Mouse (Mus musculus): ENCODE measurements around the gene Alg9. TPM values are rescaled to one million over a fixed set of nuclear protein-coding genes. Genes with fewer than 3 reads are reported as not detected.
A peak's percentile ranks its signal among the peaks of the same experiment; 100 is the strongest.

Gene Alg9
- total RNA-seq, 2 experiments from 2014 or later = 15.0 to 16.3 TPM

DNA sequence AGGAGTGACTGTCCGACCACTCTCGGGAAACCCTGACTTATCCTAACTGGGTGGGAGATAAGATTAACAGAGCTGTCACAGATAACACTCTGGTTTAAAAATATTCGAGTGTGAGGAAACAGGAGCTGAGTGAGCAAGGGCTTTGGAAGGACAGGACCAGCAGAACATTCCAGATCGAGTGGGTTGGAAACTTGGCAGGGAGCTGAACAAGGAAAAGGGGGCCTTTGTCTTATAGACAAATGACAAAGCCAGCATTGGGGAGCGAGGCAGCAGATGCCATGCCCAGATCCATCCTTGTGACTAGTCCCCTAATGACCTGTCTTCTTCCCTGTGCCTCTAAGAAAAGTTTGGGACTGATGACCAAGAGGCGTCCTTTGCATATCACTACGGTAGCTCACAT is 20.9 kb upstream of the Alg9 start:
- no peak for DNase-seq (ENCODE audit: low spot score in 2 of 2)

DNA sequence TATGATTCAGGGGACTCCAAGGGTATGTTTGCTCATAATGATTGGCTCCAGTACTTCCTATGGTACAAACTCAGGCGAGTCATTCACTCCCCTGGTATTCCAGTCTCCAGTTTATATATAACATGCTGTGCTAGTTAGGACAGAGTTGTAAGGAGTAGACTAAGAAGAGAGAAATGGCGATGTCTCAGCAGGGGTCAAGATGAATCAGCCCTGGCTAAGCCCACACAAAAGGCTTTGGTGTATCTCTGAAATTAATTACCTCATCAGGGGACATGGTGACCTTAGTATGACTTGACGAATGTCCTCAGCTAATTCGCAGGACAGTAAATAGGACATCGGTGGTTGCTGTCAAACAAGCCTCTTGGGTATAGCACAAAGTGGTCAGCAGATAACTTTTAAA is 18.1 kb upstream of the Alg9 start:
- DNase-seq (ENCODE audit: low spot score in 2 of 2) = no peak

DNA sequence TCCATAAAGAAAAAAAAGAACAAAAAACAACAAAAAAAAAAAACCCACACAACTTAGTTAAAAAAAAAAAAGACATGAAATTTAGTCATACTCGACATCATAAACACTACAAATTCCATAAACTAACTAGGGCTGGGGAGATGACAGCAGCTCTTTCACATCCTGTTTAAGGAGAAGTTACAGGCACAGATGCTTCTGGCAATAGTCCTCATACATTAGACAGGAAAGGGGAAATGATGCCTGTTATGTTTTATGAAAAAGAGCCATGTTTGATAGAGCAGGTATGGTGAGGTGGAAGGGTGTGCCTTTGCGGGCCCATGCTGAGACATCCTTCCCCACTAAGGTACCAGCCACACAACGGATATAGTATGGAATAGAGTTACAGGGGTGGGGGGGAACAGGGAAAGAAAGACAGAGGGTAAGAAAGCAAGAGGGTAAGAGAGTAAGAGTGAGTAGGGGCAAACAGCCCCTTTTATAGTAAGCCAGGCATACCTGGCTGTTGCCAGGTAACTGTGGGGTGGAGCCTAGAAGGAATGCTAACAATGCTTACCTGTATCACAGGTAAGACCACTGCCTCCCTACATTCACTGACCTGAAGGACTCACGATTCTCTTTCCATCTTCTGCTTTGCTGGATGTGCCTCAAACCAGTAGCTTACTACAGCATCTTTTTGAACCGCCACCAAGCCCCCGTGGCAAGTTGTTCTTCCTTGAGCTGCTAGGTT is 13.1 kb upstream of the Alg9 start:
- no peak for DNase-seq (ENCODE audit: low spot score in 2 of 2)

DNA sequence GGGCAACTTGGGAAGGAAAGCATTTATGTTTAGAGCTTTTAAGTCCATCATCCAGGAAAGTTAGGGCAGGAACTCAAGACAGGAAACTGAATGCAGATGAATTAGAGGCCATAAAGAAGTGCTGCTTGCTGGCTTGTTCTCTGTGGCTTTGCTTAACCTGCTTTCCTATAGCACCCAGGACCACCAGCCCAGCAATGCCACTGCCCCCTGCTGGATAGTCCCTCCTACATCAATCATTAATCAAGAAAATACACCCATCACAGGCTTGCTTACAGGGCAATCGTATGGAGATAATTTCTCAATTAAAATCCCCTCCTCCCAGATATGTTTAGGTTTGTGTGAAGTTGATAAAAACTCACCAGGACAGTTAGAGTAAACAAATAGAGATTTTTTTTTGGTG is 11.5 kb upstream of the Alg9 start:
- no peak for DNase-seq (ENCODE audit: low spot score in 2 of 2)

DNA sequence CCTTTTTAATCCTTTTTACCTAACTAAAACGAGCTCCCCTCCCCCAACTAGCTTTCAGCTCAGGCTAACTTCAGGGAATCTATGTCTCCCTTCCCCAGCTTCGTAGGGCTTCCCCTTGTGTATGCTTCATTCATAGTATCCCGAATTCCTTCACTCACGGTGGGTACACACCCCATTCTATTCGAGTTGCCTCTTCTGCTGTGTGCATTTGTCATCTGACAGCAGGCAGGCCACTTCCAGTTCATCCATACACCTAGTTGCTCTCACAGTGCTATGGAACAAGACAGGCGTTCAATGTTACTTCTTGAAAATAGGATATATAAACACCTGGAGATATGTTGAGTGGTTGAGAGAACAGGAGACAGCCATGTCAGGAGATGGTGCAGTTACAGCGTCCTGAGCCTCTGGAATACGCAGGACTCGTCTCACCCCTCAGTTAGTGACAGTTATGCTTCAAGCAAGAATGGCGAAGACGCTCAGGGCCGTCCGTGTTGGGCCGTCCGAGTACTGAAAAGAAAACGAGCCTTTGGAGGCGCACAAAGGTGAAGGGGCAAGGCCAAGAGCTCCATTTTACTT is 7.2 kb upstream of the Alg9 start:
- DNase-seq (ENCODE audit: low spot score in 2 of 2) = no peak

DNA sequence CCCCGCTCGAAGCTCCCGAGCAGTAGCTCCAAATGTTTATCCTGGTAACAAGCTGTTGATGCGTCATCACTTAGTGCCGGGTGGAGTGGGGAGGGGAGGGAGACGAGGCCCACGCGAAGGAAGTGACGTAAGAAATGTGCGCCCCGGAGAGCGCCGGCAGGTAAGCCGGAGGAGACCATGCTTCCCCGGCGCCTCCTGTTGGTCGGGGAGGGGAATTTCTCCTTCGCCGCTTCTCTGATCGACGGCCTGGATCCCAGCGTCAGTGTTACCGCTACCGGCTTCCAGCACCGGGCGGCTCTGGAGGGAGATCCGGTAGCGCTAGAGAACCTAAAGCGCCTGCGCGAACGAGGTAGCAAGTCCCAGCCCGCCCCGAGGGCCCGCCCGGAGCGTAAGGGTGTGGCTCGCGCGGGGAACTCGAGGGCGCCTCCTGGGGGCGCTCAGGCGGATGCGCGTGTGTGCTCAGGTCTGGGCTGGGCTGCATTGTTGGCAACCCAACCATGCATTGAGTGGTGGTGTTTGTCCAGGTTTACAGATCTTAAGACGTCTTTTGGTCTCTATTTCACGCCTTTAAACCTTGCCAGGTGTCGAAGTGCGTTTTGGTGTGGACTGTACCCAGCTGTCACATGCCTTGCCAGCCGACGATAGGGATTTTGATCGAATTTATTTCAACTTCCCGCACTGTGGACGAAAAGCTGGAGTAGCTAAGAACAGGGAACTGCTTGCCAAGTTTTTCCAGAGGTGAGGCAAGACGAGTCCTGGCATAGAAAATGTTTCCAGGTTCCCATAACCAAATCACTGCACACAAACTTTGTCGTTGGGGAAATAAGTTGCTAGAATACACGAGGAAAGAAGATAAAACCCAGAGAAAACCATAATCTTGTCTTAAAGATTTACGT is 6.5 kb upstream of the Alg9 start, which contains the start of gene Fdxacb1:
Gene Fdxacb1 (plus strand): TSS at position 130 of the 896 bp plus-strand sequence.
- DNase-seq (ENCODE audit: low spot score in 2 of 2) = peak; percentile 88 to 96

DNA sequence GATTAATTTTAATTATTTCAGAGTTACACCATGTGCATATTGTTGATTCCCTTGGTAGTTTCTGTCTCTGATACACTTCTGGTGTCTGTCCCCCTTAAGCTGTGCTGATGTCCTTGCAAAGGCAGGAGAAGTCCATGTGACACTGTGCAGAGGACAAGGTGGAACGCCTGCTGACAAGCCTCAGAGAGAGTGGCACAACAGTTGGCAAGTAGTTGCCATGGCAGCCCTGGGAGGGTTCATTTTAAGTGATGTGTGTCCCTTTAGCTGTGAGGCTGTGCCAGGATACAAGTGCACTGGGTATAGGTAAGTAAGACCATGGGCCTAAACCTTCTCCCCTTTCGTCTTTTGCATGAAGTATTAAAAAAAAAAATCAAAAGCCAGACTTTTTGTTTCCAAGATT is 4.8 kb upstream of the Alg9 start:
- DNase-seq (ENCODE audit: low spot score in 2 of 2) = no peak

DNA sequence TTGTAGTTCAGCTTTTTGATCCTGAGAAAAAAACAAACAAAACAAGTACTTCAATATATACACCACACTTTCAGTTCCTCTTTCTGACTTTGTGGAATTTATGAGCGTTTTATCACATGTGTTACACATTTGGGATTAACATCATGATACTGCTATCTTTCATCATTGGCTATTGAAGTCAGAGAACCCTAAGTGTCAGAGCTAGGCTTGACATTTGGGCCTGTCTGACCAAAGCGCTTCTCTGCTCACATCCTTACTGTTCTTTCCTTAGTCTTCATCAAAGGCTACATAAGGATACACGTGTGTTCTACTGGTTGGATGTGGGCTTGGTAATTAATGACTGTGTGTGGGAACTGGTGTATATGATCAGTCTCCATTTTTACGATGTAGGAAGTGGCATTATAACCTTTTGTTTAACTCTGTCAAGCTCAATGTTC is 775 bp upstream of the Alg9 start:
- DNase-seq (ENCODE audit: low spot score in 2 of 2) = no peak

DNA sequence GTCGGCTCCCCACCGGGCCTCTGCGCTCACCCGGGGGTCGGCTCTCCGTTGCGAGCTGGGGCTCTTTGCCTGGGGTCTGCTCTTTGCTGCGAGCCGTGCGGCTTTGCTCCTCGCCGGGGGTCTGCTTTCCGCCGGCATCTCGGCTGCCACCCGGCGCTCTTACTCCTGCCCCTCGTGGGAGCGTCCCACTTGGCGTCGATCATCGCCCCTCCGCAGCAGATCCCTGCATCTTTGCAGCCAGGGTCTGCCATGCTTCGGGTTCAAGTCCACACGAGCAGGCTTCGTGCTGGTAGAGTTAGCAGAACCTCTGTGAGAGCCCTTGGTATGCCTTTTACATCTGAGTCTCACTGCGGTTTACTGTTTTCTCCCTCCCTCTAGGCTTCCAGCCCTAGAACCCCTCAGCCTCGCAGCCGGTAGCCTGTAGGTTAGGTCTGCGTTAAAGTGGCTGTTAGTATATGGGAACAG is 875 bp downstream of the Alg9 start:
- DNase-seq (ENCODE audit: low spot score in 2 of 2) = no peak

DNA sequence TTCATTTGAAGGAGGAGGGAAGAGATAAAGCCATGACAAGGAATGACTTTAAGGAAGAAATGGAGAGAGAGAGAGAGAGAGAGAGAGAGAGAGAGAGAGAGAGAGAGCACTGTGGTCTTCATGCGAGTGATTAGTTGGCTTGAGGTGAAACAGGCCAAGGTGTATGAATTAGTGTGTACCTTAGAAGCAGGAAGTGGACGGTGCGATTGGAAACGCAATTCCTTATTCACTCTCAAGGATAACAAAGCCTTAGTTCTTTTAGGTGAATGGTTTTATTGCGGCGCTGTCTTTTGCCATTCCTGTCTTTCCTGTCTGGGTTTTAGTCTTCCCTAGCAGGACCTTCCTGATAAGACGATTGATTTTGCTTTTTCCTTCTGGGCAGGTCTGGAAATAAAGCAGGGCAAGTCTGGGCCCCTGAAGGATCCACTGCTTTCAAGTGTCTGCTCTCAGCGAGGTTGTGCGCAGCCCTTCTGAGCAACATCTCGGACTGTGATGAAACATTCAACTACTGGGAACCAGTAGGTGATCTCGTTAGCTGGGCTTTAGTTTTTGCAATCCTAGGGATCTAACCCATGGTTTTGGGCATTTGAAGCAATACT is 1.4 kb downstream of the Alg9 start:
- DNase-seq (ENCODE audit: low spot score in 2 of 2) = no peak

DNA sequence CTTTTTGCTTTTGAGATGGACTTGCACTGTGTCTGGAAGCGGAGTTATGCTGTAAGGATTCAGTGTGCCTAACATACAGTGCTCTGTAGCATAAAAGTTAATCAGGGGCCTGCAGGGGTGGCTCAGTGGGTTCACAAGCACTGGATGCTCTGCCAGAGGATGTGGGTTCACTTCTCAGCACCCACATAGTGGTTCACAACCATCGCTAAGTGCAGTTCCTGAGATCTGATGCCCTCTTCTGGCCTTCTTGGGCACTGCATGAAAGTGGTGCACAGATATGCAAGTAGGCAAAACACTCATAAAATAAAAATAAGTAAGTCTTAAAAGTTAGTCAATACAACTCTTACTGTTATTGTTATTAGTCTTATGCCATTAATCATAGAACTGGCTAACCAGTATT is 7.3 kb downstream of the Alg9 start:
- DNase-seq (ENCODE audit: low spot score in 2 of 2) = no peak

DNA sequence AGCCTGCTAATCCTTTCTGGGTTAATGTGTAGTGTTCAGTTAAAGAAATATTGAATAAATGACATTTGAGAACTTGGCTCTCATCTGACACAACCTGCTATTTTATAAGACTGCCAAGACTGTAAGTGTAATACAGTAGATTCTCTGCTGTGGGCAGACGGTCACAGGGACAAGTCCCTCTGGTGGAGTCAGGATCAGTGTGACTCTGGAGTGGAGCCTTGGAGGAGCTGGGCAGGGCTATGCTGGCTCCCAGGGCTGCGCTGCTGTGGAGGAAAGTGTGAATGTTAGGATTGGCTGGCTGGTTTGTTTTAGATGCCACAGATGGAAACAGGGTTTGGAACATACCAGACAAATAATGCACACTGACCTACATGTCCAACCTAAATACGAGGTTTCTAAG is 20.4 kb downstream of the Alg9 start:
- no peak for DNase-seq (ENCODE audit: low spot score in 2 of 2)

DNA sequence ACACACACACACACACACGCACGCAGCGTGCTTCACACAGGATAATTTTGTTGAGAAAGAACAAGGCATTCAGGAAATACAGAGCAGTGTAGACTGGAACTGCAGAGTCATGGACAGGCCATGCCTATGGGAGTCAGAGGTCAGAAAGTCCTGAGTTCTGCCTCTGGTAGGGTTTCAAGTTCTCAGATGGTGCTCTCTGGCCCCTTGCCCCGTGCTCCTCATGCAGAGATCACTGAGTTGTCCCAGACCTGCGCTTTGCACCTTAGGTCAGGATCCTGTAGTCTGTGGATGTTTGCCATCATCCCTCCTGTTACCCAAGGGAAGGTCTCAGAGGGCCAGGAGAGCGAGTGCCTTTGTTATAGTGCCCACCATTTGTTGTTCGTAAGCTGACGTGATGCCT is 22.0 kb downstream of the Alg9 start:
- no peak for DNase-seq (ENCODE audit: low spot score in 2 of 2)

DNA sequence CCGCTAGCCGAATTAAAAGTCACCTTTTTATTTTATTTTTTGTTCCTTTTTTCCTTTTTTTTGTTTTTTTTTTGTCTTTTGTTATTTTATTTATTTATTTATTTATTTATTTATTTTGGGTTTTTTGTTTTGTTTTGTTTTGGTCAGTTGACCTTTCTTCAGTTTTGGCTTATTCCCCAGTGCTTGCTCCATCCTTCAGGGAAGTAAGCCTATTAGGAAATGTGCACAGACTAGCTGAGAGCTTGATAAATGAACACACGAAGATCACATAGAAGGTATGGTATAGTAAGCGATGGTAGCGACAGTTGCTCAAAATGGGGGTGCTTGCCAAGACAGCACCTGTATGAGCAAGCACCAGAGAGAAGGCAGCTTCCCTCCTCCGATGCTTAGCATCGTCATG is 22.8 kb downstream of the Alg9 start:
- DNase-seq (ENCODE audit: low spot score in 2 of 2) = no peak

DNA sequence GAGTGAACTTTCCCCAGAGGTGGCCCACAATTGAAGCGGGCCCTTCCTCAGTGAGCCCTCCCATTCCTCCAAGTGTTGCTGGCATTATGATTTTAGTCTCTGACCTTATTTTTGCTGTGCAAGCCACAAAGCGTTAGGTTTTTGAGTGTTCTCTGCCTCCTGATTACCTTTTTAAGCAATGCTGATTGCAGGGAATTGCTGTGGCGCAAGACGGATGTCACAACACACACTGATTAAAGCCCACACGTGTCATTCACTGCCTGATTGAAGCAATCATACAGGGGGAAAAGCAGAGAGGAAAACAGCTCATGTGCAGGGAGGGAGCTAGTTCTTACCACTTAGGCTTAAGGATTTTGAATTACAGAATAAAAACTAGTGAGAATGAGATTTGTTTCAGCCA is 23.5 kb downstream of the Alg9 start:
- no peak for DNase-seq (ENCODE audit: low spot score in 2 of 2)

DNA sequence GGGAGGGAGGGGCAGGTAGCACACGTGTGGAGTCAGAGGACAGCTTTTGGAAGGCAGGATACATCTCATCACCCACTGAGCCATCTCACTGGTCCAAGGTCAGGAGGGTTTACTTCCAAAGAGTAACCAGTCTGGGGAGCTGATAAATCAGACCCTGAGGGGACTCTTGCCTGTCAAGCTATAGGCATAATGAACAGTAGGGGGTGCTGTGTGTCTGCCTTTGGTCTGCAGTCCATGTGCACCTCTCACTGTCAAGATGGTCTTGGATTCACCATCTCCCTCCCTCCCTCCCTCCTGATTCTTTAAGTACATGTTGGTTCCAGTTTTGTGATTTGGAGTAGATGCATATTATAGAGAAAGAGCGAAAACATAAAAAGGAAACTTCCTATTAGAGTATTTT is 26.2 kb downstream of the Alg9 start:
- no peak for DNase-seq (ENCODE audit: low spot score in 2 of 2)

DNA sequence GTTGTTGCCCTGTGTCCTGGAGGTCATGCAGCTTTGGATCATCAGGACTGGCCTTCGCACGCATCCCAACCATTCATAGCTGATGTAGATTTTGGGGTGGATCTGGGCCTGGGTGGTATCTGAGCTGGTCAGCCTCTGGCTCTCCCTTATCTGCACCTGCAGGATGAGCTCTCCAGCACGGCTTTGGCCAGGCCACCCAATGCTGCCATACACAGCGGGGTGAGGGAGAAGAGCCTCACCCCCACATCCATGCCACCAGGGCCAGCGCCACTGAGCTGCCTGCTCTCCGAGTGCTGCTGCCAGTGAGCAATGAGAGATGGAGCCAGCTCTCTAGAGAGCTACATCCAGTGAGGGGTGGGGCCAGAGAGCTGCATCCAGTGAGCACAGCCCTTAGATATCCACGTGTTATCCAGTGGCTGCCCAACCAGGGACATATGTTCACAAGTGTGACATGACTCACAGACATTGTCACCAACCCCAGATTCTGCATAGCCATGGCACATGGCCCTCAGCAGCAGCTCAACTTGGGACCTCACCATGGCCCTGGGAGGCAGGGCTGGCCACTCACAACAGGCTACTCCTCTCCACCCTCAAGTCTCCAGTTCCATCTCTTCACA is 28.3 kb downstream of the Alg9 start:
- no peak for DNase-seq (ENCODE audit: low spot score in 2 of 2)

DNA sequence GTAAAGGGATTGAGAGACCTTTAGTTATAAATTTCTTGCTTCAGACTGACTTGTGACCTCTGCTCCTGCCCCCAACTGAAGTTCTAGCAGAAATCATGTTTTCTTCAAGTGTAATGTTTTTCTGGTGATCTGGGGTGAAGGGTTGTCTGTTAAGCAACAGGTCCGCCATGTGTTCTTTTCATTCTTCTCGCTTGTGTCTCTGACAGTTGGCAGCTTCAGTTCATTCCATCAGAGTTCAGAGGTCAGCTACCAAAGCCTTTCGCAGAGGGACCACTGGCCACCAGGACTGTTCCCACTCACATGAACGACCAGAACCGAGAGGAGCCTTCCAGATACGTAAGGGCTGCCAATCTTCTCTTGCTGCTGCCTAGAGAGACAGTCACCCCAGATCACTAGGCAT is 33.7 kb downstream of the Alg9 start:
- DNase-seq (ENCODE audit: low spot score in 2 of 2) = no peak

DNA sequence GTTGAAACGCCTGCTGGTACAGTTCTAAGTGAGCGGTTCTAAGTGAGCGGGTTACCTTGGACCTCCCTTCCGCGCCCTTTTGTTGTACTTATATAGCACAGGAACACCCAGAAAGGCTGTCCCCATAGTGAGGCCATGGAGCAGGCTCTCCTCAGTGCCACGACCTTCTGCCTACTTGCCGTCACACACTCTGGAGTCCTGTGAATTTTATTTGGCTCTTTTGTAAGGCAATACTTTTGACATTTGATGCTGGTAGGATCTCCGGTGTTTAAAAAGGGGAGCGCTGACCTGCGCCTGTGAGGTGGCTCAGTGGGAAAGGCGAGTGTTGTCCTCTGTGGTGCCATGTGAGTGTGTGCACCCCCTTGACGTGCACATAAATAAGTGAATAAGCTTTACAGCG is 34.3 kb downstream of the Alg9 start:
- no peak for DNase-seq (ENCODE audit: low spot score in 2 of 2)

DNA sequence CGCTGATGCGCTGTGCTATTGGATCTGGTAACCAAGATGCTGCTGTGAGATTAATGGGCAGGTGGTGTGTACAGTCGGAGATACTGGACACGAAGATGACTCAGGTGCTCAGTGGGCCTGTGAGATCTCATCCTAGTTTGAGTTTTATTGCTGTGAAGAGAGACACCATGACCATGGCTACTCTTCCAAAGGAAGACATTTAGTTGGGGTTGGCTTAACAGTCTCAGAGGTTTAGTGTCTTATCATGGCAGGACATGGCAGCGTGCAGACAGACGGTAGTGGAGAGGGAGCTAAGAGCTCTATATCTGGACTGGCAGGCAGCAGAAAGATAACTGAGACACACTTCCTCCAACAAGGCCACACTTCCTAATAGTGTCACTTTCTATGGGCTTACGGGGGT is 36.4 kb downstream of the Alg9 start:
- no peak for DNase-seq (ENCODE audit: low spot score in 2 of 2)

DNA sequence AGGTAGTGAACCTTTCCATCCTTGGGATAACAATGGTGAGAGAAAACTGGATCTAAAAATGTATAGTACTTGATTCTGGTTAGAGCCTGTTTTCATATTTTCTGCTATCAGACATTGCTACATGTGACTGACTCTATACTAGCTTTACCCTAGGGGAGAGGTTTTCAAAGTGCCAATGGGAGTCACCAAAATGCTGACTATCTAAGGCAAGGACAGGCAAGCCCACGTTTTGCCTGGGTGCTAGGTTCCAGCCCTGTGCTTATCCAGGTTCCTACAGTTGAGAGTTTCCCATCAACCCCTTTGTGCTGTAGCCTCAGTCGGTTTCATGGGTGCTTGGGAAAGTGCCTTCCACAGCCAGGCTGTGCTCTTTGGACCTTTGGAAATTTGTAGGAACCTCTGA is 36.9 kb downstream of the Alg9 start:
- no peak for DNase-seq (ENCODE audit: low spot score in 2 of 2)
